Mouse (Mus musculus): ENCODE measurements around the gene Lrch1.

Gene Lrch1

GRCm38 (mm10) chr14:74852965-74853758, 94.5 kb downstream of the Lrch1 start:
- peak; percentile 40 to 50 for DNase-seq (ENCODE audit: low spot score in 2 of 2)

- no peak for DNase-seq (ENCODE audit: low spot score in 2 of 2)
These were observed 95.8 kb downstream of the Lrch1 start for GRCm38 (mm10) chr14:74851866-74852265.

- DNase-seq (ENCODE audit: low spot score in 2 of 2) = no peak
These were observed 98.7 kb downstream of the Lrch1 start for GRCm38 (mm10) chr14:74849020-74849419.

- DNase-seq (ENCODE audit: low spot score in 2 of 2) = no peak
These were observed 99.5 kb downstream of the Lrch1 start for GRCm38 (mm10) chr14:74848224-74848623.

DNA sequence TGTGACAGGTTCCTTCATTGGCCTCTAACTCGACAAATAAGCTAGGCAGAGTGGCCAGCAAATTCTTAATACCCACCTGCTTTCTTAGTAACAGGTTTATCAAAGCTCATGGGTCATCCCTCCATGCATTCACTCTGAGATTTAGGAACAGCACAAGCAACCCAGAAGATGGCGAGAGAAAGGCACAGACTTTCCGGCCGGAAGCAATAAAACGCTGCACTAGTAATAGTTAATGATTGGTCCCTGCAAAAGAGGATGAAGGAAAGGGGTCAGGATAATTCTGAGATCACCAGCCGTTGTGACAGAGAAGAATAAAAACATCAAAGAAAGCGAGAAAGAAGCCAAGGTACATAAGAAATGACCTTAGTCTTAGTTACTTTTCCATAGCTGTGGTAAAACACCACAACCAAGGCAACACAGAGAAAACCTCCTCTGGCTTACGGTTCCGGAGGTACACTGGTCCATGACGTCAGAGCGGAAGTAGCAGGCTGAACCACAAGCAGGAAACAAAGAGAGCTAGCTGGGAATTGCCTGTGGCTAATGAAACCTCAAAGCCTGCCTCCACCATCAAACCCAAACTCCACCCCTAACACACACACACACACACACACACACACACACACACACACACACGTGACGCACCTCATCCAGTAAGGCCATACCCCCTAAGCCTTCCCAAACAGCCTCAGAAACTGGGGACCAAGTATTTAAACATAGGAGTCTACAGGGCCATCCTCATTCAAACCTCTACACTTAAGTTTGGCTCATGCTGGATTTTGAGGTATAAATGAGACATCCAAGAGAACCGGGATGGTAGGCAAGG, 100.2 kb downstream of the Lrch1 start:
- DNase-seq (ENCODE audit: low spot score in 2 of 2) = no peak

DNA sequence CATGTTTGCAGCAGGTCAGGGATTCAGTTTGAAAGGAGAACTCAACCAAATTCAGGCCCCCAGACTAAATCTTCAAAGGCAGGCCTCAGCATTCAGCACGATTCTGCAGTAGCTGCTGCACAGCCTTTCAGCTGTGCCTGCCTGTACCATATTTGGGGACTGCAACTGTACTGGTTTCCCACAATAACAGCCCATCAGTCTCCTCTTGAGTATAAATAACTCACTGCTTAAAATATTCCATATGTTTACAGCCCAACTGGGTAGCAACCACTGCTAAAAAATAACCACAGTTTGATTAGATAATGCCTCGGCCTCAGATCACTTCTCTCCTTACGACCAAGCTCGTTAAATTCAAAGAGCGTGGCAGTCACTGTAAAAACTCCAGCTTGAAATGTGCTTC, 101.0 kb downstream of the Lrch1 start:
- no peak for DNase-seq (ENCODE audit: low spot score in 2 of 2)

DNA sequence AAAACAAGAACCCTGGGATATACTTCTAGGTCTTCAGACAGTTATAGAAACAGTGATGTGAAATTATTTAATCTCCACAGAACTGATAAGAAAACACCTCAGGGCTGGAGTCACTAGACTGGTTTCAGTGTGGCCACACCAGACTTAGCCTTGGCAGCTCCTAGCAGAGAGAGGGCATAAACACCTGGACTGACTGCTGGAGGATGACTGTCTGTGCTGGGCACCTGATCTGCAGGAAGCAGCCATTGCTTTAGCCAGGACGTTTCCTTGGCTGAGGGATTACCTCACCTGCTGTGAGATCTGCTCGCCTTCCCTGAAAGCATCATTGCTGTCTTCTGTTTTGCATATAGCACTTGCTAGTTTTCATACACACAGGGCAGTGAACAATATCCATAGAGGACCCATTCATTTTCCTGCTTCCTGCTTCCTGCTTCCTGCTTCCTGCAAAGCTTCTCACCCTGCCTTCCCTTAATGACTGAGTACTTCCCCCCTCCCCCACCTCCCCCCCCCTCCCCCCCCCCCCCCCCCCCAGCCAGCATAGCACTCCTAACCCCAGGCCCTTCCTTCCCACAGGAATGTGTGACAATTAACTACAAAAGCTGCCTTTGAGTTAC, 101.9 kb downstream of the Lrch1 start:
- no peak for DNase-seq (ENCODE audit: low spot score in 2 of 2)

GRCm38 (mm10) chr14:74841708-74842107, 106.0 kb downstream of the Lrch1 start:
- no peak for DNase-seq (ENCODE audit: low spot score in 2 of 2)

- no peak for DNase-seq (ENCODE audit: low spot score in 2 of 2)
These were observed 106.4 kb downstream of the Lrch1 start for GRCm38 (mm10) chr14:74841297-74841696.

- DNase-seq (ENCODE audit: low spot score in 2 of 2) = no peak
These were observed 106.9 kb downstream of the Lrch1 start for GRCm38 (mm10) chr14:74840820-74841219.

- DNase-seq (ENCODE audit: low spot score in 2 of 2) = no peak
These were observed 107.3 kb downstream of the Lrch1 start for GRCm38 (mm10) chr14:74840328-74840727.

DNA sequence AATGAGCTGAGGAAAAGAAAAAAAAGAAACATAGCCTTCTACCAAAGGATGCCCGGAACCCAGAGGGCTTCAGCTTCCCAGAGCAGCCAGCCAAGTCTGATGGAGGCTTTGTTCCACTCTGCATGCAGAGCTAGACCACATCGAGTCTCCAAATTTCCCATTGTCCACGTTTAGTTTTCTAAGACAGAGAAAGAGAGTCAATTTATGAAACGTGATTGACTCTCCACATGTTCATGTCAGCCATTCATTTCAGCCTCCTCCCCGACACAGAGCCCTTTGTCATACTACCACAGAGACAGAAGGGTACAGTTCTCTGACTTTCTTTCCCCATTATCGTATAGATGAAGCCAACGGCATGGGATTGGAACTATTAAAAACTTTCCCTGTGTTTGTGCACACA, 108.9 kb downstream of the Lrch1 start:
- DNase-seq (ENCODE audit: low spot score in 2 of 2) = no peak

DNA sequence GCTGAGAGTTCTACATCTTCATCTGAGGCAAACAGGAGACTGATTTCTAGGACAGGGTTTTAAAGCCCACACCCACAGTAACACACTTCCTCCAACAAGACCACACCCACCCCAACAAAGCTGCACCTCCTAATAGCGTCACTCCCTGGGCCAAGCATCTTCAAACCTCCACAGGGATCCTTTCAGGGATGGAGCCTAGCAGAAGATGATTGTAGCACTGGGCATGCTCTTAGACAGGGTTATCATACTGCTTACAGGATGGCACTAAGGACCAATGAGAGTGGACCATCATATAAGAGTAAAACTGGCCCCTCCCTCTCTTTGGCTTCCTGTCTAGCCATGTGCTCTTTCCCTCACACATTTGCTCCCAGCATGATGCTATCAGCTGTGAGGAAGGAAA, 112.7 kb downstream of the Lrch1 start:
- DNase-seq (ENCODE audit: low spot score in 2 of 2) = no peak

DNA sequence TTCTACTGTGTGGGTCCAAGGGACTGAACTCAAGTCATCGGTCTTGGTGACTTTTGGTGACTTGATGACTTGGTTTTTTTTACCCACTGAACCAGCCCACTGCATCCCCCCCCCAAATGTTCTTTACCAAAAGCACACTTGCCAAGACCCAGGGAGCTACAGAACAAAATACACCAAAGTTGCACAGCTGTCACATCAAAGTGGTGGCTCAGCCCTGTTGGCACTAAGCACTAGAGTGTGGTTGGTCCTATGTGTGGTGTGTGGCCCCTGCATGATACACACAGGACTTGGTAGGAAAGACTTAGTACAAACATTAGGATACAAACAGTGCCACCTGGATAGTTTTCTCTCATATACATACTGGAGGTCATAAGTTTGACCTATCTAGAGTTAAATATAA, 113.5 kb downstream of the Lrch1 start:
- no peak for DNase-seq (ENCODE audit: low spot score in 2 of 2)

- DNase-seq (ENCODE audit: low spot score in 2 of 2) = no peak
These were observed 116.0 kb downstream of the Lrch1 start for GRCm38 (mm10) chr14:74831653-74832052.

DNA sequence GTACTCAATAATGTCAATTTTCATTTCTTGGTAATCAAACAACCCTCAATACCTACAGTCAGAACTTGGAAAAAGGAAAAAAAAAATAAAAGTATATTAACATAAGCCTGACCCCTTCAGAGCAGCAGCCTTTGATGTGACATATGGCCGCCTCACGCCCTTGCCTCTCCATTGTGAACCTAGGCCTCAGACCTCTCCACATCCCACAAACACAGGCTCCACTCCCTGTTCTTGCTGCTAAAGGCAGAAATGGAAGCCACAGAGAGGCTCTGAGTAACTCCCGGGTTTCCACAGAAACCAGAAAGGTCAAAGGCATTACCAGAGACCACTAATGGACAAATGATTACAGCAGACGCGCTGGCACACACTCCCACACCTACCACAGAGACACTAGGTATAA, 116.6 kb downstream of the Lrch1 start:
- no peak for DNase-seq (ENCODE audit: low spot score in 2 of 2)

GRCm38 (mm10) chr14:74830591-74830990, 117.1 kb downstream of the Lrch1 start:
- DNase-seq (ENCODE audit: low spot score in 2 of 2) = no peak

GRCm38 (mm10) chr14:74822757-74823680, 124.7 kb downstream of the Lrch1 start:
- DNase-seq (ENCODE audit: low spot score in 2 of 2) = no peak

- no peak for DNase-seq (ENCODE audit: low spot score in 2 of 2)
These were observed 125.6 kb downstream of the Lrch1 start for GRCm38 (mm10) chr14:74822048-74822447.

DNA sequence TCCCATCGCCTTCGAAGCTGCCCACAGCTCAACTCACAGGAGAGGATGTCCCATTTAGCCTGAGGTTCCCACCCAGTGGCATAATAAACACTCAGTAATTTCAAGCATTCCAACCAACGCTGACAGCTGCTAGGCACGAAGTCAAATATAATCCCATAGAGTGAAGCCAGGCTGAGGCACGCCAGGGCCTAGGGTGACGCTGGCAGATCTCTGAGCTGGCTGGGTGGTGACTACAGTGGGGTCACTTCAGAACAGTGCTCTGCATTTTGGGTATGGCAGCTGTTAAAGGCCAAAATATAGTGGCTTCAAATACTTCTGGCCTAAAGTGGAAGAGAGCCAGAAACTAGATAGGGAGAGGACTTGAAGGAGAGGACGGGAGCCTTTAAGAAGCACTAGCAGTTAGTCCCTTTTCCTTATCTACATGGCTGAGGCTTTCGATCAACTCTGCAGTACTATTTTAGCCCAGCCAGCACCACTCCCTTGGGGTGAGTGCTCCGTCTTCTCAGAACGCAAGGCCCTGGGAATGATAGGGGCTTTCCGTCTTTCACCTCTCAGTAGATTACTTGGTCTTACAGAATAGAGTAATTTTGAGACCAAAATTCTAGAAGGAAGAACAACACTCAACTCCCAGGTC, 127.4 kb downstream of the Lrch1 start:
- no peak for DNase-seq (ENCODE audit: low spot score in 2 of 2)

DNA sequence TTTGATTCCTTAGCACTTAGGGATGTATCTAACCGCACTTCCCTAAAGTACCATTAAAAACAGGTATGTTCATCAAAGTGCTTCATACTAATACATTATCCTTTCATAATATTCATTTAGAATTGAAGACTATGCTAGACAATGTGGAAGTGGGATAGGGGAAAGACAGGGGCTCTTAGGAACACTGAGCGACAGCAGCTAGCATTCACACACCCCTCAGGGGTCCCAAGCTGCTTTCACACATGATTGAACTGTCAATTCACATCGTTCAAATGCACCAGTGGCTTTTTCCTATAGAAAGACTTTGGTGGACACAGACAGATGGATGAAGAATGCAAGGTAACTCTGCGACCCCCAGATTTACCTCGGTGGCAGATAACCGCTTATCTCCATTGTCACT, 131.0 kb downstream of the Lrch1 start:
- no peak for DNase-seq (ENCODE audit: low spot score in 2 of 2)

Data from frontal cortex, postnatal 10 days (tissue).